Comparison of ENCODE assay signal across 9 mouse cellular contexts in the genomic region with DNA sequence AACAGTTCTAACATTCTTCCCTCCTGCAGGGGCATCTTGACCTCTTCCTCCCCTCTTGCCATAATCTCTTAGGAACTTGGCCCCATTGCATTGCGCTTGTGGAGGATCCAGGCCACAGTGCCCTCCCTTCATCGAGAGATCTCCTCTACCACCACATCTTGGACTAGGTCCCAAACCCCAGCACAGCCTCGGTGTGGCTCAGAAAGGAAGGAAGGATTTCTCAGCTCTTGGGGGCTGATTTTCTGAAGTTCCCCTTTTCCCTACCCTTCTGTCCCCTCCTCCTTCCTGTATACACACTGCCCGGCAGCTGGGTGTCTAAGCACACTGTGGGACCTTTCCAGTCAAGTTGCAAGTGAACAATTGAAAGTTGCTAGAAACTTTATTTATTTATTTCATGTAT. TPM values are rescaled to one million over a fixed set of nuclear protein-coding genes. Genes with fewer than 3 reads are reported as not detected.
DNase-seq lines count a peak whose midpoint lies in the region; ATAC-seq lines count a peak whose summit lies in the region.
"Had no signal": no experiment of that assay in that cellular context is flagged by ENCODE, and none has a peak within 500 bp of the region (broad histone marks: within the 10 kb centered on the region; RNA-seq: fewer than 3 reads in every experiment).

No protein-coding gene starts in this region.

- H3K4me3 ChIP-seq in midbrain, embryonic 12.5 days: no peak overlapping the region
- no peak overlapping the region for H3K4me3 ChIP-seq in midbrain, embryonic 16.5 days (ENCODE audit: low read depth, low read length)

- peaks cover 9% of the 10 kb centered on the region for H3K4me1 ChIP-seq in midbrain, embryonic 12.5 days
- peaks cover 6% of the 10 kb centered on the region for H3K4me1 ChIP-seq in midbrain, embryonic 16.5 days (ENCODE audit: control insufficient read depth, insufficient read depth, low read length)

- intact Hi-C loops in heart, postnatal 10 days (cut with DNase I): loop anchor here (2.0 to 10.0 kb wide), 2 partner anchors 15 to 453 kb away; no protein-coding TSS in a partner anchor

- H3K4me2 ChIP-seq in midbrain, embryonic 12.5 days (replicated peaks): no peak overlapping the region
- no peak overlapping the region for H3K4me2 ChIP-seq in midbrain, embryonic 16.5 days (ENCODE audit: low read length)

- H3K9me3 ChIP-seq in midbrain, embryonic 12.5 days: no peaks in the 10 kb centered on the region
- no peaks in the 10 kb centered on the region for H3K9me3 ChIP-seq in midbrain, embryonic 16.5 days (replicated peaks; ENCODE audit: control insufficient read depth, low read length, poor library complexity, severe bottlenecking)

- H3K27me3 ChIP-seq in midbrain, embryonic 12.5 days: no peaks in the 10 kb centered on the region
- no peaks in the 10 kb centered on the region for H3K27me3 ChIP-seq in midbrain, embryonic 16.5 days (ENCODE audit: control insufficient read depth, insufficient read depth, low read depth, low read length)

- H3K9ac ChIP-seq in midbrain, embryonic 12.5 days (replicated peaks): no peak overlapping the region
- no peak overlapping the region for H3K9ac ChIP-seq in midbrain, embryonic 16.5 days (ENCODE audit: low read depth, low read length)

- peaks cover 13% of the 10 kb centered on the region for H3K36me3 ChIP-seq in midbrain, embryonic 12.5 days
- peaks cover 2% of the 10 kb centered on the region; the same call in 1 of the 2 replicates for H3K36me3 ChIP-seq in midbrain, embryonic 16.5 days (ENCODE audit: control insufficient read depth, insufficient read depth, low read length)

- 0 out of 2 replicates have a peak overlapping the region, but pooled peaks have one; percentile 15 for H3K27ac ChIP-seq in midbrain, embryonic 12.5 days (replicated peaks)
- H3K27ac ChIP-seq in midbrain, embryonic 16.5 days (ENCODE audit: low read length): no peak overlapping the region

- ATAC-seq in midbrain, embryonic 12.5 days (ENCODE audit: low FRiP score, low read depth): no peak
- no peak for ATAC-seq in midbrain, embryonic 16.5 days
- peak; percentile 72 for ATAC-seq in common myeloid progenitor, adult 5-6 weeks (replicated peaks; ENCODE audit: low read depth, poor library complexity, severe bottlenecking)
- ATAC-seq in monocyte, adult 5-6 weeks (replicated peaks; ENCODE audit: insufficient number of reproducible peaks, low FRiP score, low TSS enrichment, poor library complexity, severe bottlenecking): peak; percentile 55

- peak; percentile 32 to 35 for DNase-seq in heart, postnatal 10 days
- no peak for DNase-seq in retina, embryonic 14.5 days (ENCODE audit: low spot score)
- DNase-seq in thymus, postnatal 4 days: no peak

- WGBS in midbrain, embryonic 12.5 days: 46% methylated on average over 4 of the region's 4 CpGs
- 58% methylated on average over 4 of the region's 4 CpGs for WGBS in midbrain, embryonic 16.5 days

RNA-seq across cellular contexts. Expression of gene Pim1, which starts 7.5 kb away (rescaled TPM):
- polyA plus RNA-seq in midbrain, embryonic 12.5 days (2016; fragmentation: Nextera tagmentation; extraction: Ambion mirVana): 16.8 and 16.9 TPM in 2 replicates
- 7.3 and 7.6 TPM in 2 replicates for polyA plus RNA-seq in midbrain, embryonic 16.5 days (2015; fragmentation: Nextera tagmentation; extraction: Ambion mirVana)
- 205 and 249 TPM in 2 replicates for total RNA-seq in common myeloid progenitor, adult 5-6 weeks (2017)
- total RNA-seq in heart, postnatal 10 days (2021): 10 to 100 TPM; 40.6 to 51.5 TPM
- total RNA-seq in monocyte, adult 5-6 weeks (2017): 698 to 1,062 TPM (median 980 TPM) in 3 replicates

RNA-seq across cellular contexts. Expression of gene Gm17657, which starts 51.4 kb away (rescaled TPM):
- polyA plus RNA-seq in midbrain, embryonic 12.5 days (2016; fragmentation: Nextera tagmentation; extraction: Ambion mirVana): not detected in 2 replicates
- not detected in 2 replicates for polyA plus RNA-seq in midbrain, embryonic 16.5 days (2015; fragmentation: Nextera tagmentation; extraction: Ambion mirVana)
- not detected in 2 replicates for total RNA-seq in common myeloid progenitor, adult 5-6 weeks (2017)
- total RNA-seq in heart, postnatal 10 days (2021): not detected
- not detected in 3 replicates for total RNA-seq in monocyte, adult 5-6 weeks (2017)
- total RNA-seq: layer of hippocampus, postnatal 10 days had no signal
- polyA plus RNA-seq: gonadal fat pad, adult 2 months had no signal

RNA-seq across cellular contexts. Expression of gene Tbc1d22b, which starts 51.6 kb away (rescaled TPM):
- polyA plus RNA-seq in midbrain, embryonic 12.5 days (2016; fragmentation: Nextera tagmentation; extraction: Ambion mirVana): 24.1 and 28.0 TPM in 2 replicates
- polyA plus RNA-seq in midbrain, embryonic 16.5 days (2015; fragmentation: Nextera tagmentation; extraction: Ambion mirVana): 29.5 and 32.2 TPM in 2 replicates
- total RNA-seq in common myeloid progenitor, adult 5-6 weeks (2017): 7.0 and 9.6 TPM in 2 replicates
- 10 to 100 TPM; 15.4 to 16.2 TPM for total RNA-seq in heart, postnatal 10 days (2021)
- 7.9 to 22.0 TPM (median 8.4 TPM) in 3 replicates for total RNA-seq in monocyte, adult 5-6 weeks (2017)

RNA-seq across cellular contexts. Expression of gene Tmem217, which starts 54.2 kb away (rescaled TPM):
- polyA plus RNA-seq in midbrain, embryonic 12.5 days (2016; fragmentation: Nextera tagmentation; extraction: Ambion mirVana): 2.0 and 2.1 TPM in 2 replicates
- polyA plus RNA-seq in midbrain, embryonic 16.5 days (2015; fragmentation: Nextera tagmentation; extraction: Ambion mirVana): 0.89 and 1.3 TPM in 2 replicates
- 0.05 TPM in 1 of 2 replicates, not detected in the other for total RNA-seq in common myeloid progenitor, adult 5-6 weeks (2017)
- not detected for total RNA-seq in heart, postnatal 10 days (2021)
- total RNA-seq in monocyte, adult 5-6 weeks (2017): not detected in 3 replicates
- total RNA-seq: layer of hippocampus, postnatal 10 days had no signal

Comparison
In these comparisons a context has a peak if more than half of its experiments do, and no peak if none do; other contexts are left out.
1. ATAC-seq: peak in common myeloid progenitor, adult 5-6 weeks (single experiment) and monocyte, adult 5-6 weeks (single experiment); none in midbrain, embryonic 12.5 days (single experiment) and midbrain, embryonic 16.5 days (single experiment).
2. DNase-seq: peak in heart, postnatal 10 days (2 of 2); none in retina, embryonic 14.5 days (single experiment) and thymus, postnatal 4 days (single experiment).